Comparison of ENCODE assay signal across 11 mouse cellular contexts in genomic region chr8:11463889-11464706, GRCm38 (mm10). TPM values are rescaled to one million over a fixed set of nuclear protein-coding genes. Genes with fewer than 3 reads are reported as not detected.
DNase-seq lines count a peak whose midpoint lies in the region; ATAC-seq lines count a peak whose summit lies in the region.
"Had no signal": no experiment of that assay in that cellular context is flagged by ENCODE, and none has a peak within 500 bp of the region (broad histone marks: within the 10 kb centered on the region; RNA-seq: fewer than 3 reads in every experiment).

No protein-coding gene starts in this region.

- H3K36me3 ChIP-seq in forebrain, embryonic 12.5 days (replicated peaks) = no peaks in the 10 kb centered on the region
- H3K36me3 ChIP-seq: forebrain, embryonic 15.5 days had no signal

- H3K27ac ChIP-seq in forebrain, embryonic 12.5 days = no peak overlapping the region
- H3K27ac ChIP-seq: forebrain, embryonic 15.5 days had no signal

- WGBS in forebrain, embryonic 12.5 days = 87% methylated on average over 12 of the region's 12 CpGs

- H3K9ac ChIP-seq in forebrain, embryonic 12.5 days = no peak overlapping the region
- H3K9ac ChIP-seq: forebrain, embryonic 15.5 days had no signal

- peaks cover 9% of the 10 kb centered on the region for H3K4me1 ChIP-seq in forebrain, embryonic 12.5 days
- H3K4me1 ChIP-seq: forebrain, embryonic 15.5 days had no signal

- no peak overlapping the region for H3K4me3 ChIP-seq in forebrain, embryonic 12.5 days (replicated peaks)
- H3K4me3 ChIP-seq: forebrain, embryonic 15.5 days had no signal

- H3K4me2 ChIP-seq in forebrain, embryonic 12.5 days = no peak overlapping the region
- H3K4me2 ChIP-seq: forebrain, embryonic 15.5 days had no signal

- H3K27me3 ChIP-seq in forebrain, embryonic 12.5 days = no peaks in the 10 kb centered on the region
- H3K27me3 ChIP-seq: forebrain, embryonic 15.5 days had no signal

- no peaks in the 10 kb centered on the region for H3K9me3 ChIP-seq in forebrain, embryonic 12.5 days
- H3K9me3 ChIP-seq: forebrain, embryonic 15.5 days had no signal

- ATAC-seq in common myeloid progenitor, adult 5-6 weeks (replicated peaks; ENCODE audit: low read depth, poor library complexity, severe bottlenecking) = peak; percentile 70
- ATAC-seq in forebrain, embryonic 12.5 days (ENCODE audit: low FRiP score) = no peak
- ATAC-seq: forebrain, embryonic 15.5 days had no signal

- DNase-seq in adrenal gland, adult (ENCODE audit: inconsistent age in 2 of 2, low spot score in 1 of 2) = peak; percentile 72 to 83
- DNase-seq in adrenal gland, postnatal 4 days (ENCODE audit: low spot score in 2 of 2) = no peak
- DNase-seq in 416B (ENCODE audit: low read depth) = peak; percentile 94
- DNase-seq in lung, postnatal 4 days = peak; percentile 41 to 57
- DNase-seq in right cerebral cortex, adult 18-20 months = no peak
- DNase-seq in testis, postnatal 10 days (ENCODE audit: low spot score) = no peak
- DNase-seq: cerebellum, adult 18-20 months; left cerebral cortex, postnatal 4 days had no signal

RNA-seq across cellular contexts. Expression of gene Rab20, which starts 14.4 kb away (rescaled TPM):
- 10 to 100 TPM in 1 of 2 experiments, 1 to 10 TPM in 1; 8.7 to 10.9 TPM for total RNA-seq in adrenal gland, postnatal 4 days (2021)
- 1.7 TPM in 1 of 2 replicates, not detected in the other for total RNA-seq in common myeloid progenitor, adult 5-6 weeks (2017)
- polyA plus RNA-seq in forebrain, embryonic 12.5 days (2016; fragmentation: Nextera tagmentation; extraction: Ambion mirVana) = 0.36 and 0.74 TPM in 2 replicates

RNA-seq across cellular contexts. Expression of gene Naxd, which starts 33.2 kb away (rescaled TPM):
- 10 to 100 TPM; 74.2 to 77.2 TPM for total RNA-seq in adrenal gland, postnatal 4 days (2021)
- 34.9 and 50.2 TPM in 2 replicates for total RNA-seq in common myeloid progenitor, adult 5-6 weeks (2017)
- 119 and 127 TPM in 2 replicates for polyA plus RNA-seq in forebrain, embryonic 12.5 days (2016; fragmentation: Nextera tagmentation; extraction: Ambion mirVana)

Comparison
In these comparisons a context has a peak if more than half of its experiments do, and no peak if none do; other contexts are left out.
1. DNase-seq: peak in adrenal gland, adult (2 of 2), 416B (single experiment) and lung, postnatal 4 days (2 of 2); none in adrenal gland, postnatal 4 days (0 of 2), right cerebral cortex, adult 18-20 months (single experiment) and testis, postnatal 10 days (single experiment).